Mouse (Mus musculus) heart, adult 2 months (tissue): ENCODE data around the gene H2afy2. TPM values are rescaled to one million over a fixed set of nuclear protein-coding genes. Genes with fewer than 3 reads are reported as not detected.

Experiments
- DNase-seq, 2 experiments: peaks; one replicate each; pipeline ENCODE4 v3.0.0; 2021
- H3K27ac ChIP-seq: fragments of 200-600 bp; 2 replicates; pipeline ENCODE4 v1.8.1; 2022
- H3K27me3 ChIP-seq: fragments of 200-500 bp; 2 replicates; pipeline ENCODE4 v1.6.1; 2012; ENCODE audit warnings: mild to moderate bottlenecking, low read length, inconsistent platforms, mixed read lengths; ENCODE audit not compliant: control insufficient read depth, insufficient read depth
- H3K36me3 ChIP-seq: fragments of 200-500 bp; 2 replicates; pipeline ENCODE4 v1.6.1; 2012; ENCODE audit warnings: low read length, inconsistent platforms; ENCODE audit not compliant: control insufficient read depth, insufficient read depth
- H3K4me1 ChIP-seq: fragments of 200-500 bp; 2 replicates; pipeline ENCODE4 v1.6.1; 2011; ENCODE audit warnings: low read length; ENCODE audit not compliant: control insufficient read depth, insufficient read depth
- H3K4me3 ChIP-seq: fragments of 200-600 bp; 2 replicates; pipeline ENCODE4 v1.8.1; 2022
- H3K79me2 ChIP-seq: fragments of 200-500 bp; replicated peaks from 2 replicates; pipeline ENCODE4 v1.6.1; 2012; ENCODE audit warnings: mild to moderate bottlenecking, inconsistent platforms, low read length, moderate library complexity, mixed read lengths; ENCODE audit not compliant: control insufficient read depth, insufficient read depth
- H3K9ac ChIP-seq: fragments of 200-500 bp; 2 replicates; pipeline ENCODE4 v1.6.1; 2012; ENCODE audit warnings: low read depth, mild to moderate bottlenecking, control low read depth, inconsistent platforms, low read length, mixed read lengths
- CTCF ChIP-seq: fragments of 200-600 bp; IDR thresholded peaks from 2 replicates; pipeline ENCODE4 v1.8.1; 2022; ENCODE audit warnings: antibody characterized with exemption, mild to moderate bottlenecking, moderate library complexity
- EP300 ChIP-seq: fragments of 200-500 bp; IDR thresholded peaks from 2 replicates; pipeline ENCODE4 v1.6.1; 2011; ENCODE audit warnings: low read depth, low read length, control low read depth; ENCODE audit not compliant: insufficient read depth
- POLR2A ChIP-seq: fragments of 200-500 bp; IDR thresholded peaks from 2 replicates; pipeline ENCODE4 v1.6.1; 2011; ENCODE audit warnings: mild to moderate bottlenecking, low read depth, low read length, control low read depth; ENCODE audit not compliant: insufficient read depth
- WGBS: fragments of 180-500 bp; shearing (Covaris S2); methylation state at CpG from one replicate; pipeline ENCODE4 v1.1.7; 2018; 5-methylcytosine and 5-hydroxymethylcytosine counted together
- intact Hi-C: fragments of 180-260 bp; cut with DNase I; formaldehyde crosslinking; loops from one replicate; pipeline ENCODE4 v1.15.1; 2025
- polyA plus RNA-seq: library from polyadenylated mRNA; depleted of rRNA; stranded (reverse); fragments of >200 nt; gene quantifications from 2 replicates; pipeline ENCODE4 v1.2.3, GENCODE M21; 2012
- total RNA-seq, 2 experiments: library from RNA; stranded (reverse); gene quantifications; 2 replicates each; pipeline ENCODE4 v1.2.3; 2021

Gene H2afy2
- total and polyA plus RNA-seq, 3 experiments = 3.4 to 4.7 (median 4.2) TPM

- Histone ChIP-seq H3K9ac (no peak overlapping the region), H3K4me1 (0 out of 2 replicates have a peak, but pooled peaks cover 1% of the 10 kb centered on the region), H3K79me2 (no peaks in the 10 kb centered on the region), H3K27me3 (no peaks in the 10 kb centered on the region), H3K36me3 (no peaks in the 10 kb centered on the region), H3K27ac (no peak overlapping the region), H3K4me3 (no peak overlapping the region)
- 49% methylated on average over 7 of the region's 7 CpGs for WGBS
- DNase-seq = no peak
- TF ChIP-seq EP300 (no peak), POLR2A (no peak), CTCF (no peak)
- intact Hi-C loops = no loop called here
Measured at GRCm38 (mm10) chr10:61822968-61823730, 39.2 kb upstream of the H2afy2 start.

- Histone ChIP-seq H3K9ac (no peak overlapping the region), H3K79me2 (no peaks in the 10 kb centered on the region), H3K36me3 (no peaks in the 10 kb centered on the region), H3K4me1 (no peaks in the 10 kb centered on the region), H3K27me3 (no peaks in the 10 kb centered on the region), H3K27ac (no peak overlapping the region), H3K4me3 (no peak overlapping the region)
- no peak for DNase-seq
- TF ChIP-seq CTCF (peak; percentile 37), EP300 (no peak)
- intact Hi-C loops = no loop called here
- 43% methylated on average over 9 of the region's 9 CpGs for WGBS
Measured at GRCm38 (mm10) chr10:61820050-61820449, 36.1 kb upstream of the H2afy2 start.

- H3K36me3 ChIP-seq = no peaks in the 10 kb centered on the region
- no peak overlapping the region for H3K9ac ChIP-seq
- H3K4me1 ChIP-seq = no peaks in the 10 kb centered on the region
- DNase-seq = no peak
- H3K4me3 ChIP-seq = no peak overlapping the region
- H3K79me2 ChIP-seq = no peaks in the 10 kb centered on the region
- no peaks in the 10 kb centered on the region for H3K27me3 ChIP-seq
- intact Hi-C loops = no loop called here
- 54% methylated on average over 5 of the region's 5 CpGs for WGBS
- no peak for TF ChIP-seq CTCF
- TF ChIP-seq EP300 = no peak
- TF ChIP-seq POLR2A = no peak
- no peak overlapping the region for H3K27ac ChIP-seq
Measured at GRCm38 (mm10) chr10:61811987-61812386, 28.0 kb upstream of the H2afy2 start.

GRCm38 (mm10) chr10:61798133-61798576 lies 14.2 kb upstream of the H2afy2 start:
- no peaks in the 10 kb centered on the region for H3K27me3 ChIP-seq
- no peak overlapping the region for H3K27ac ChIP-seq
- no peak overlapping the region for H3K4me3 ChIP-seq
- no peaks in the 10 kb centered on the region for H3K4me1 ChIP-seq
- WGBS = 65% methylated on average over 15 of the region's 15 CpGs
- no peak for DNase-seq
- intact Hi-C loops = no loop called here
- no peaks in the 10 kb centered on the region for H3K36me3 ChIP-seq
- no peak overlapping the region for H3K9ac ChIP-seq
- H3K79me2 ChIP-seq = no peaks in the 10 kb centered on the region
- TF ChIP-seq EP300 = no peak
- TF ChIP-seq POLR2A = no peak
- no peak for TF ChIP-seq CTCF

- no peak for DNase-seq
- intact Hi-C loops = no loop called here
- H3K27ac ChIP-seq = no peak overlapping the region
- no peaks in the 10 kb centered on the region for H3K4me1 ChIP-seq
- TF ChIP-seq CTCF (no peak), POLR2A (no peak), EP300 (no peak)
- no peaks in the 10 kb centered on the region for H3K79me2 ChIP-seq
- H3K9ac ChIP-seq = no peak overlapping the region
- H3K4me3 ChIP-seq = no peak overlapping the region
- H3K36me3 ChIP-seq = no peaks in the 10 kb centered on the region
- 59% methylated on average over 8 of the region's 8 CpGs for WGBS
- no peaks in the 10 kb centered on the region for H3K27me3 ChIP-seq
Measured at GRCm38 (mm10) chr10:61795458-61795857, 11.5 kb upstream of the H2afy2 start.

- no peaks in the 10 kb centered on the region for H3K79me2 ChIP-seq
- intact Hi-C loops = no loop called here
- no peaks in the 10 kb centered on the region for H3K36me3 ChIP-seq
- no peak overlapping the region for H3K9ac ChIP-seq
- DNase-seq = no peak
- H3K27ac ChIP-seq = no peak overlapping the region
- no peaks in the 10 kb centered on the region for H3K27me3 ChIP-seq
- H3K4me1 ChIP-seq = no peaks in the 10 kb centered on the region
- no peak overlapping the region for H3K4me3 ChIP-seq
- WGBS = 46% methylated on average over 10 of the region's 10 CpGs
- no peak for TF ChIP-seq EP300
- TF ChIP-seq POLR2A = no peak
- TF ChIP-seq CTCF = no peak
Measured at GRCm38 (mm10) chr10:61794971-61795370, 11.0 kb upstream of the H2afy2 start.
